Mouse (Mus musculus): Measurements from ENCODE around the gene Fgfr2.

- TF ChIP-seq MYOD1 (IDR thresholded peaks at IDR 0.05; ENCODE audit: control insufficient read depth in 1 of 3, insufficient read length in 2 of 3, low read depth in 2 of 3), result no peak
- no peak for TF ChIP-seq USF1 (IDR thresholded peaks at IDR 0.05; ENCODE audit: low read depth)
- TF ChIP-seq POLR2A (IDR thresholded peaks at IDR 0.05; ENCODE audit: insufficient read length, low read depth), result no peak
- TF ChIP-seq POLR2AphosphoS2 (IDR thresholded peaks at IDR 0.05; ENCODE audit: insufficient read length, low read depth), result no peak
- no peak for TF ChIP-seq CEBPB (IDR thresholded peaks at IDR 0.05; ENCODE audit: insufficient read depth, poor library complexity, severe bottlenecking)
- no peak for TF ChIP-seq E2F4 (IDR thresholded peaks at IDR 0.05; ENCODE audit: insufficient read depth)
- no peak for TF ChIP-seq SRF (IDR thresholded peaks at IDR 0.05; ENCODE audit: control insufficient read depth, insufficient read length, low read depth)
- no peak for TF ChIP-seq TCF12 (IDR thresholded peaks at IDR 0.05; ENCODE audit: insufficient read depth, poor library complexity, severe bottlenecking)
- TF ChIP-seq MYOG (IDR thresholded peaks at IDR 0.05; ENCODE audit: control insufficient read depth in 1 of 3, insufficient read depth in 1 of 3, insufficient read length in 2 of 3, low read depth in 2 of 3), result no peak
Observed at GRCm38 (mm10) chr7:130419961-130420360, 2703.2 kb downstream of the Fgfr2 start.
